Mouse (Mus musculus) spleen, postnatal 10 days (tissue): ENCODE data around the gene Mast4.

Experiments
- DNase-seq, 2 experiments: peaks; one replicate each; pipeline ENCODE4 v3.0.0; 2021 to 2022; ENCODE audit warnings: low spot score in 2 of 2

Mast4 gene

DNA sequence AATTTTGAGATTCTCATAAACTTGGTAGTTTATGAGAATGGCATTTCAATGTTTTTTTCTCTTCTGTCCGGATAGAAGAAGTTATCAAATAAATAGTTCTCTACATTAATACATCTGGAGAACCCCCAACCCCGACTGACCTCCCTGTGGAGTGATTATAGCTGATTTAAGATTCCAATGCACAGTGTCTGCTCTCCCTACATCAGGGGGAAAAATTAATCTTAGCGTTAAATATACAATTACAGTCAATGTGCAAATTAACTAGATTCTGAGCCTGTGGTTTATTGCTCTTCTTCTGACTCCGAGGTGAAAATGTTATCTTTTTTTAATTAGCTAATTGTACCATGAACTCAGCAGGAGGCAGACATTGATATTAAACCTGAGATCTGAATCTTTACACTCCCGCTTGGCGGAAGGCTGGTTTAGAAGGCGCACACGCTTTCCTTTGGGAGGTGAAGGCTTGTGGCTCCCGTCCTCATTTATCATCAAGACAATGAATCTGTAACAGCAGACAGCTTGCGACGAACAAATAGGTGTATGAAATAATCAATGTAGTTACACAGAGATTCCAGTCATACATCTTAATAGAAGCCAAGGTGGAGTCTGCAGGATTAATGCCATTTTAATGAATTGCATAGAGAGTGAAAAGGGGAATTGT, 274.2 kb downstream of the Mast4 start:
- DNase-seq, result no peak

DNA sequence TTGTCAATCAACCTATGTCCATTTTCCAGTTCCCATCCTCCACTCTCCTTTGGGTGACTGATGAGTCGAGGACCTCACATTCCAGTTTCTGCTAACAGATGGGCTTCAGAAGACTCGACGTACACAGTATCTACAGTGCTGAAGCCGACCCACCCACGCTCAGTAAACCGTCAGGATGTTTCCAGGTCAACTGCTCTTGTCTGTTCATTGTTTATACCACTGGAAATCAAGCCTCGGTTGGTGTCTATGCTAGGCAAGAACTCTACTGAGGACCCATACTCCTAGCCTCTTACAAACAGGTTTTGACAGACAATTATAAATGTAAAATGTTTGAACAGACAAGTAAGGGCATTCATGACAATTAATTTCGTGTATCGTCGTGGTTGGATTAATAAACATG, 277.8 kb downstream of the Mast4 start:
- DNase-seq, result no peak

DNA sequence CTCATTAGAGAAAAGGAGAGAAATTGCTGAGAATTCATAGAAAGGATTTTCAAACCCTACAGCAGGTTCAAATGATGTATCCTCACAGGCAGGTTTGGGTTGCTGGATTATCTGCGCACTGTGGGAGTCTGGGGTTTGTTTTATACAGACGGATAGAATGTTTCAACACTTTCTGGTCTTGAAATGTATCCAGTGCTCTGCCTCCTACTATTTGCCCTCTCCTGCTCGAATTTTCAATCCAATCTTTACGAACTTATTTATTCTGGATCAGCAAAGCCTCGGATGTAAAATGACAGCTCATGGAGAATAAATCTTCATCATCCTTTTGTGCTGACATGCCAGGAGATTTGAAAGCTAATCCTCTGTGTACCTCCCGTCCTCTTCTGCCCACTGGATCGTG, 281.6 kb downstream of the Mast4 start:
- no peak for DNase-seq

DNA sequence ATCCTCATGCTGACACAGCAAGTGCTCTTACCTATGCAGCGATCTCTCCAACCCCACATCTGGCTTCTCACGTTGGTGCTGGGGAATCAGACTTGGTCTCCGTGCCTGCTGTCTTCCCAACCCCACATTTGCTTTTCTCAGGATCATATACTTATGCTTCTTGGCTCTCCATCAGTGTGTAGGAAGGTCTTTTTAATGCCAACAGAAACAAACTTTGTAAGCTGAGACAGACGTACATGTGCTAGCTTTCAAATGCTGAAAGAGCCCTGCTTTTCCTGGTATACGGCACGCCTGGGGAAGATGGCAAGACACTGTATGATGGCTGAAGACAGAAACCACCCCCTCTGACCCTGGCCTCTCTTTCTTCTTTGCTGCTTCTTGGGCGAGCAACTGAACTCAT, 285.3 kb downstream of the Mast4 start:
- no peak for DNase-seq

DNA sequence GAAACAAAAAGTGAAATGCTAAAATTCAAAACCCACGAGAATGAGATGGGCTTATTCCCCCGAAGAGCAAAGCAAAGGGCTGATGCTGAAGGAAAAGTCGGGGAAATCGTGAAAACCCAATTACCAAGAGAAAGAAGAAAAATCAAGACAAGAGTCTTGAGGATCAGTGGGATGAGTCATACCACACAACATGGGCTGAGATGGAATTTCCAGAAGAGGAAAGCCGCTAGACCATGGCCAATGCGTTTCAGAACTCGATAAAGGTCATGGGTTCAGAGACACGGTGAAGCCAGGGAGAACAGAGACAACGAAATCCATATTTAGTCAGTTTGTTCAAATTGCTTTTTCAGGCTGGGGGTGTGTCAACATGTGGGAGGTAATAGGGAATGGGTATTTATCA, 290.6 kb downstream of the Mast4 start:
- DNase-seq, result no peak

DNA sequence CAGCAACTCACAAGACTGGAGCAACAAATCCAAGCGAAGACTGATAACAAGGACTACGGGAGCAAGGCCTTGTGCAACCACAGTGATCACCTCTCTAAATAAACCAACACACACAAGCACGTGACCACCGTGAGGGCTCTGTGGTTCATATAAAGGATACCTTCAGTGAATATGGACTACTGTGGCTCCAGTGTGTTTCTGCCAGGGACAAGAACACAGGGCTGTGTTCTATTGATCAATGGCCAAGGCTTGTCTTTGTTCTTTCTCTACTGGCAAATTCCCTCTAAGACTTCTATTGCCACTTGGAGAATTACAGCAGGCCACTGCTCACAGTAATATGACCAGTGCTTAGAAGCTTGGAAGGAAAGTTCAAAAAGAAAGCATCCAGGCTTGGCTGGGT, 291.3 kb downstream of the Mast4 start:
- DNase-seq, result no peak

DNA sequence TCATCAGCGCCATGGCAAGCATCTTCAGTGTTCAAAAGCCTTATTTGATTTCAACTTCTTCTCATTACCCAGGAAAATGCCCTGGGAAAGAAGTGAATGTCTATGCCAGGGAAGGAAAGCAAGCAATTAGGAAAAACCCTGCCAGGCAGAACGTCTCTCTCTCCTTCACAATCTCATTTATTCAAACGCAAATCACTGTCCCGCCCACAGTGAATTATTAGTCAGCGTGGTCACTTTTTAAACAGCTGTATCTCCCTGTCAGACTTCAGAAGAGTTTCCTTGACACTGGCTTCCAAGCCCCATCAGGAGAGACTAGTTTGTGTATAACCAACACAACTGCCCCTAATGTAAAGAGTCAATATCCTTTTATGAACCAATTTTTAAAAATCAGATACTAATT, 296.8 kb downstream of the Mast4 start:
- DNase-seq, result no peak

DNA sequence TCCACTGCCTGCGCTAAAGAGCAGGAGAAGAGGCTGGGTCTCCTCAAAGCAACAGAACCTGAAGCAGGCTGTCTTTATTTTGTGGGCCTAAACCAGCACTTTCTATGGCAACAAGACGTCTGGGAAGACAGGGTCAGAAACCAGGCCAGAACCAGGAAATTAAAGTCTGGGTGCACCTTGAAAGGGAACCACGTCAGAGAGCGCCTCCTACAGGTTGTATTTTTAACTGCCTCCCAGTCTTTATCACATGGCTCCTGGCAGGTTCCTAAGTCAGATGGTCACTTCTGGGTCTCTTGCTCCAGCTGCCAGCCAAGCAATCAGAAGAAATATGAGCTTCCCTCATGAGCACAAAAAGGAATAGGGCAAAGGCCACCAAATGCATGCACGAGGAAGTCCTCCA, 304.9 kb downstream of the Mast4 start:
- DNase-seq, result no peak

DNA sequence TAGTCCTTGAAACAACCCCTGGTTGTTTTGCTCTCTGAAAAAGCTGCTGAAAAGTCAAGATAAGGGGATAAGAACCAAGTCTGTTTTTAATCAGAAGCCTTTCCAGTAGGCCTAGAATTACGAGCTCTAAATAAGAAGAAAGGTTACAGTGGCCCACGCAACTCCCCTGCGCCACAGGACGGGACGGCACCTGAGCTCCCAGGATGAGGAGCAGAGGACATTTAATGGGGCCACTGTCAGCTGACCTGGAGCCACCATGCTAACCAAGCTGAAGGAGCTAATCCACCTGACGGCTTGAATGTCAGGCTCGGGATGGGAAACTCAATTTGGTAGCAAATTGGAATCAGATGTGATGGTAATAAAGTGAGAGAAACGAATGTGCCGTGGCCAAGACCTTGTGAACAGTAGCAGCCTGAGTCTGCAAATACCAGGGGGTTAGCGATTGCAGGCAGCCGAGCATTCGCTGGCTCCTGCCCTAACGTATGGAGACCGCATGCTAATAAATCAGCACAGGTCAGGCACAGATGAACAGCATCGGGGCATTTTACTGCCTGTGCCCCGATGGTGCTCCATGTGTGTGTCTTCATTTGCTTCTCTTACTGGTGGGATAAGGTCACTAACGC, 306.7 kb downstream of the Mast4 start:
- DNase-seq, result no peak

DNA sequence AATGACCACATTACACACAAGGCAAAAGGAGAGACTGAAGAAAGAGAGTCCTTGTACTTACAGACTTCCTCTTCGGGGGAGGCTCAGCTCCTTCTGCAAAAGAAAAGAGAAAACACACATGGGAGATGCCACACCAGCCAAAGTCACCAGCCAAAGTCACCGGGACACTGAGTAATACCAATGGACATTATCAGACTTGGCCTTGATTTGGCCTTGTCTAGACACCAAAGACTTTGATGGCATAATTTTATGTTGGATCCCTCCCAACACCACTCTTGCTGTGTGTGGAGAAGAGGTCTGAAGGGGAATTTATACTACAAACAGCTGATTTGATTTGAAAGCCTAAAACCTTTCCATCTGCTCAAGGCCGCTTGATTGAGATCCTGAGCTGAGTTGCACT, 308.8 kb downstream of the Mast4 start:
- DNase-seq, result no peak

DNA sequence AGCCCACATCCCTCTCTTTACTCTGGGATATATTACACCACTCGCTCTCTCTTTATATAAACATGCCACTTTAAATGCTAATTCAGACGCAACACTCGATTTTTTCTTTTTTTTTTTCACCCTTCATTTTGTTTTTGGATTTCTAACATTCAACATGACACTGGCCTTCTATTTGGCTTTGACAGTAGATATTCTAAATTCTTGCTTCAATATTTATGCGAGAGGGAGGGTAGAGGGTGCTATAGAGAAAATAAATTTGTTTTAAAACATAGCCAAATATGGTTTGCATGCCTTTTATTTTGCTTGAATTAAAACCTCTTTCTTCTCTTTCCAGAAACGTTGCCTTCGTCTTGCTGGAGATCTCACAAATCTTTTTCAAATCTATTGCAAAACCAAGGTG, 315.8 kb downstream of the Mast4 start:
- no peak for DNase-seq

DNA sequence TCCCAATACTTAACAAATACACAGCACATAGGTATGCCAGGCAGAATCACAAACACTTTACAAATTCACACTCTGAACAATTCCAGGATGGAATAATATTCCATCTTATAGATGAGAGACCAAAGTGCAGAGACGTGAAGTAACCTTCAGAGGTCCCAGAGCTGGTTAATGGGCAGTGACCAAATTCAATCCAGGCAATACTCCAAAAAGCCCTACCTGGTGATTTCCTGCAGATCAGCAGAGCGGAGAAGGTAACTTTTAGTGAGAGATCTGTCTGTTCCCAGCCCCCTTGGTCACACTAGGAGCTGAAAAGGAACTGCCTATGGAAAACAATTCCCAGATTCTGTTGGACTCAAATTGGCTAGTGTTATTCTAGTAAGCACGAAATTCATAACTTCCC, 316.6 kb downstream of the Mast4 start:
- DNase-seq, result no peak

DNA sequence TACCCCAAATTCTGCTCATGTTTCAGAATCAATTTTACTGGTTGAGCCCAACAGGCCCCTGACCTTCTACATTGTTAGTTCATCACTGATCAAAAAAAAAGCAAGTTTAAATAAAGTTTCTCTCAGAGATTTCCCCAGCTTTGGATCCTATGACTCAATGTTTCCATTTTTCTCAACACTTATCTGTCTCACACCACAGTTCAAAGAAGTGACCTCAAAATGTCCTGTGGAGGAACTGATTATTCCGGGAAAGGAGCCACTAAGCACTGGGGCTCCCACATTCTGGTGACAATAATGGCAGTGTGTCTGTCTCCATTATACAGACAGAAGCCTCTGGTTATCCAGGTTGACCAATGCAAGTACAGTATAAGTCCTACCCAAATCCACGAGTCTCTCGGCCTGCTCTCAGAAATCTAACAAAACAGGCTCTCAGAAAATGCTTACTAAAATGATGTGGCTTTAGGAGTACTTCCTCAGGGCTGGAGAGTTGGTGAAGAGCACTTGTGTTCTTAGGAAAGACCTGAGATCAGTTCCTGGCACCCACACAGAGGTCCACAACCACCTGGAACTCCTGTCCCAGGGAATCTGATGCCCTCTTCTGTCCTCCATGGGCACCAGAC, 319.1 kb downstream of the Mast4 start:
- DNase-seq, result no peak

DNA sequence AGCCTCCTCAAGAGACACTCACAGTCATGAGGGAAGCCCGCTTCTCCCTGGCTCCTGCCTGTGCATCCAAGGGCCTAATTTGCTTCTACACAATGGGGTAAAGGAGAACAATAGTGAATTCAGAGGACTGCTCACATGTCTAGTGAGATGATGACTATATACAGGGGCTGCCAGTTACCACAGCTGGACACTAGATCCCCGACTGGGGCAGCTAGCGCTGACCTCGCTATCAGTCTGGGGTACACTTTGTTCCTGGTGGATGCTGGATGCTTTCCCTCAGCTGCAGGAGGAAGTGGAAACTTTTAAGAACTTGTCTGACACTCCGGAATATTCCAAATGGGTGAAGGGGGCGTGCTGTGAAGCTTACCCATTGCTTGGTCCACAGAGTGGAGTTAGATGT, 319.7 kb downstream of the Mast4 start:
- DNase-seq, result no peak

DNA sequence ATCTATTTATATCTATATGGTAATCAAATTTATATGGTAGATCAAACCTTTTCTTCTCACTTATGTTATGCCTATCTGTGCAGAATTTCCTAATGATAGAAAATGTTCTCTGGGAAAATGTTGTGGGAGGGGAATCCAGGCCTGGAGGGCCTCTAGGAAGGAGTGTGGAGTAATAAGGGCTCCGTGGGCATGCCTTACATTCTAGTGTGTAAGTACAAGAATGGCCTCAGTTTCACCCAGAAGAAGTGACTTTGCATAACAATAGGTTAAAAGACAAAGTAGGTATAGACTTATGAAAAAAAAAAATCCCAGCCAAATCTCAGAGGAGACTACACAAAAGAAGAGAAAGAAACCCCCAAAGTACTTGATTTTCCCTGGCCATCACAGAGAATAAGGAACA, 320.1 kb downstream of the Mast4 start:
- no peak for DNase-seq

DNA sequence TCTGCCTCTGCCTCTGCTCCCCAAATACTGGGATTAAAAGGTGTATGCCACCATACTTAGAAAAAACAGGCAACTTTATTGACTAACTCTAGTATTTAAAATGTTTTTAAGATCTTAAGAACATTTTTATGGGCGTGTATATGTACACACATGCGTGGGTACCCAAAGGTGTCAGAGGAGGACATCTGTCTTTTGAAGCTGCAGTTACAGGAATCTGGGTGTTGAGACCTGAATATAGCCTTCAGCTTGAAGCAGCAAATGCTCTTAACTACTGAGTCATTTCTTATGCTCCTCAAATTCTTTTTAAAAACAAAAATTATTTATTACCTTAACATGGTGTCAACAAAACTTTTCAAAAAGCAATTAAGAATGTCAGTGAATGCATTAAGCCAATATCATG, 329.1 kb downstream of the Mast4 start:
- no peak for DNase-seq

DNA sequence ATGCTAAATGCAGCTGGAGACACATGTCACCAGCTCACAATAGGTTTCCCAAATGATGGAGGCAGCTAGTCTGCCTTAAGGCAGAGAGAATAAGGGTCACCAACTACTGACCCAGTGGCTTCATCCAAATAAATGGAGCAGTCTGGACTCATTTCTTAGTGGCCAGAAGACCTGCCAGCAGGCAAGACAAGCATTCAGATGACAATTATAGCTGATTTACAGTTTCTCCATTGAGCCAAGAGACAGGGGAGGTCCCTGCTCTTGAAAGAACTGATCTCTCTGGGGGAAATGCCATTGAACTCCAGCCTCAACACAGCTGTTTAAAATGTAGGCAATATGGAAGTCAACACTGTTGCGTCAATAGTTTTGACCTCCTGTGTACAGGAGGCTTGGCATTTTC, 332.5 kb downstream of the Mast4 start:
- DNase-seq, result no peak

DNA sequence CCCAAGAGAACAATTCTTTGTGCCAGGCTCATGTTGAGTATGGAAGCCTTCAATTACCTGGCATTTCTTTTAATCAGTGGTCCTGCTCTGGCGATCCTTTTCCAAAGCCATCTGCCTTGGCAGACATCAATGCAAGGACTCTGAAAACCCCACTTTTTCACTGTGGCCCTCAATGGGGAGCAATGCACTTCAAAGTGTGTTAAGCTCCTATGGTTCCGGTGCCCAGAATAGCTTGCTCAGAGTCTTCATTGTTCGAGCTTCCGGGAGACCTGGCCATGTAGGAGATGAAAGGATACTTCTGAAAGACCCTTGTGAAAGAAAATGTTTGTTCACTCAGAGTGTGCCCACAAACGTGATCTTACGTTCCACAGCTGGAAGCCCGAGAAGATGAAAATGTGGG, 333.4 kb downstream of the Mast4 start:
- no peak for DNase-seq

DNA sequence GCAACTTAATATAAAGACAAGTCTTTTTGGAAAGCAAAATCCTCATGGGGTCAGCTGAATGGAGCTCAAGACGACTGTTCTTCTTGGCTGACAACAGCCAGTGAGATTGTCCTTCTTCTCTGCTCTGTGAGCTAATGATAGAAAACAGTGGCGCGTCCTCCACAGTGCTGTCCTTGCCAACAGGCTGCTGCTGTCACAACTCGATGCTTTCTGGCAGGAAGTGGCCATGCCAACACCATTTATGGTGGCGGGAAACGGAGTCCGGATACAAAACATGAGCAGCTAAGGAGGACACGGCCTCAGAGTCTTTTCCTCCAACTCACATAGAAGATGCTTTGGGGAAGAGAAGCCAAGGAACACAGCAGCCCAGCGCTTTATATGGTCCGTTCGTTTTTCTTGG, 340.2 kb downstream of the Mast4 start:
- no peak for DNase-seq

DNA sequence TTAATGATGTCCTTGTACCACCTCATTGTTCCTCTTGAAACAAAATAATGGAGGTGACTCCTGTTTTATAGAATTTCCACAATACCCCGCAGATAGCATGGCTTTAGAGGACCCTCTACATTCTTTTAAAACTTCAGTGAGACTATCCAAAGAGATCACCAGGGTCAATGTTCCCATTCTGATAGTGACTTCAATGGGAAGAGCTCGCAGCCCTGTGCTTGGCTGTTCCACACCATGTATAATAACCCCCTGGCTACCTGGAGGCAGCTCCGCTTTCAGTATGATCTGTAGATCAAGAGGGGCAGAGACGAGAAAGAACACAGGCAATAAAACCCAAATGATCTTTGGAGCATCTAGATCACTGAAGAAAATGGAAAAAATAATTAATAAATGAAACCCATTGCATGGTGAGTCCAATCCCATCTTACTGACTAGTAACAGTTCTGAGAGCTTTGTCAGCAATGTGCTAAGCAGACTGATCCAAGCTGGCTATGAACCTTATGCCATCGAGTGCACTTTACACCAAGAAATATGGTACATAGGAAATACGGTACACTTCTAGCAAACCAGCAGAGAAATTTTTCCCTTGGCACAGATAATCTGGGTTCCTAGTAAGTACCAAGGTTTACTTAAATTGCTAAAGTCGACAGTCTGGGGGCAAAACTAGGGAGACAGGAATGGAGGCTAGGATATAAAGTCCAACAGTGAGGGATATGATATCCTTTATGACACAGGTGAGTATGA, 341.4 kb downstream of the Mast4 start:
- no peak for DNase-seq

DNA sequence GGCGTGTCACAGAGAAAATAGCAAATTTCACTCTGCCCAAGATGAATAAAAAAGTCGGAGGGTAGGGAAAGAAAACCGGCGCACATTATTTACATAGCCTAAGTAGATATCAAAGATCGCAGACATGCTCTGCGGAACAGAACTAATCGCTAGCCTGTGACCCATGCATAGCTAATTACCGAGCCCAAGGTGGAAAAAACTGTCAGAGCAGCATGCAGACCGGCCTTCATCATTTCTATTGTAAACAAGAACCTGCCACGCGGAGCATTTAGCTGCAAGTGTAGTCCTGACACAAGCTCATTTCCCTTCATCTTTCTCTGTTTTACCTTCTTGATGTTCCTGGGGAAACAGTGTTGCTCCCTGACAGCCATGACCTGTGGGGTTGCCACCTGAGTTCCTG, 342.4 kb downstream of the Mast4 start:
- DNase-seq, result no peak

DNA sequence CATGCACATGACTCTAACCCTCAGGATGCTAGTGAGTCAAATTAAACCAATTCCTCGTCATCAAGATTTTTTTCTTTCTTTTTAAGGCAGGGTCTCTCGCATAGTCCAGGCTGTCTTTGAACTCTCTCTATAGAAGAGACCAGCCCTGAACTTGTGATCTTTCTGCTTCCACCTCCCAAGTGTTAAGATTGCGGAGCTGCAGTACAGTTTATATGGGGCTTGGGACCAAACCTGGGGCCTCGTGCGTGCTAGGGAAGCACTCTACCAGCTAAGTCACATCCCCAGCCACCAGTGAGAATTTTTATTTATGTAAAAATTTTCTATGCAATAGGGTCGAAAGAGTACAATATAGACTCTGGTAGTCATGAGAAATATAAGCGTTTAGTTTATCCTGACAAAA, 343.1 kb downstream of the Mast4 start:
- no peak for DNase-seq

DNA sequence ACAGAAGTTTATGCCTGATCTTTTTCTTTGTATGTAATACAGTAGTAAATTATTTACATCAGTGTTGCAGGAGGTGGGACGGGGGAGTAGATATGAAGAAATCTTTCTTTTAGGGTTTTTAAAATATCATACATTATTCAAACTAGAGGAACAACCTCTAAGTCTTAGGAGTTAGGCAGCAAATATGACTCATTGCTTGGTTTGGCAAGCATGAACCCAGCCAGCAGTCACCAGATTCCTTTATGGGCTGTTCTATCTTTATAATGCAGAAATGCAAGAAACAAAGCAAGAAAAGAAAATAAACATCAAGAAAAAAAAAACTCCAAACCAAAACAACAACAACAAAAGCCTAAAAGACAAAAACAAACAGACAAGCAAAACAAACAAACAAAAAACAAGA, 344.2 kb downstream of the Mast4 start:
- DNase-seq, result no peak
